Mouse (Mus musculus) 3134 (cell line): ENCODE data around the gene Abcc12.

Experiments used
- DNase-seq: peaks from one replicate; pipeline ENCODE4 v3.0.0-alpha.2; 2011; ENCODE audit warnings: low spot score; ENCODE audit not compliant: insufficient read length; ENCODE audit errors: extremely low read depth

The Abcc12 gene

DNA sequence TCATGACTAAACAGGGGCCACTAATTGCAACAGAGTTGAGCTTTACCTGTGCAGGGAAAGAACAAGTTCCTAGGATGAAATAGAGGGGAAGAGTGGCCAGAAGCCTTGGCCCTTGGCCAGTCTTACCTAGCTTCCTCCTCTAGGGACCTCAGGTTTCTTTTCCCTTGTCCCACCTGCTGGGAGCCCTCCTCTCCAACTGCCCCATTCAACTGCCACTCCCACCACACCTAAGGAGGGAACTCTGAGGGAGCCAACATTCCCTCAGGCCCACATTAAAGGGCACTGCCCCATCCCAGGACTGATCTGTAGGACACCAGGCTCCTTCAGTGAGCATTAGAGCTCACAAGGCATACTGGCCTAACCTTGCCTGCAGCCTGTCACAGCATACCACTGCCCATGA is at the start of gene Abcc12:
Gene Abcc12 (minus strand): TSS at position 229 of the 400 bp plus-strand sequence.
- no peak for DNase-seq

DNA sequence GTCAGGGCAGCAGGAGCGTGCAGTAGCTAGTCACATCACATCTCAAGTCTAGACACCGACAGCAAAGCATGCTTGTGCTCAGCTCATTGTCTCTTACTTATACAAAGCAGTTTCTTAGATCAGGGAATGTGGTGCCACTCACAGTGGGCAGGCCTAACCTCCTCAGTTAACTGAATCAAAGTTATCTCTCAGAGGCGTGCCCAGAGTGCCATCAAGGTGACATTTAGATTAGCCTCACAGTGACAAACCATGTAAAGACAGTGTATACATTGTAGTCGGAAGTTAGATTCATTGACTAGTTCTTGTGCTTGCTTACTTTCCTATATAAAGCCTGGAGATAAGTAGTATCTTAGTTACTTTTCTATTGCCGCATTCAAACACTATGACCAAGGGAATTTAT is 49.7 kb upstream of the Abcc12 start:
- DNase-seq, result no peak

GRCm38 (mm10) chr8:86624915-86625314 is 44.4 kb upstream of the Abcc12 start:
- DNase-seq, result no peak

GRCm38 (mm10) chr8:86623911-86624731 is 43.6 kb upstream of the Abcc12 start, which contains the start of gene Lonp2:
Gene Lonp2, plus strand, starts transcription at chr8:86624043.
- peak; percentile 96 for DNase-seq

DNA sequence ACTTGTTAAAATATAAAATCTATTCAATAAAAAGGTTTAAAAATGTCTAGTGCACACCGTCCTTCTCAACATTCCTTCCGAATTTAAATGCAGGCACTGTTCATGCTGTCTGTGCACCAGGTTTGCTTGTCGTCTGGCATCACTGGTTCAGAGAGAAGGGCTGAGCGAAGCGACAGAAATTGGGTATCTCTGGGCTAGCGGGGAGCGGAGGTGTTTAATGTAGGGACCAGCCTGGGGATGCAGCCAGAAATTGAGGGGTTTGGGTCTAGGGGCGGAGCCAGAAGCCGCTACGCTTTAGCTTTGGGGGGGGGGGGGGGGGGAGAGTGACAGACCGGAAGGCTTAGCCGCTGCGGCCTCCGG is 43.0 kb upstream of the Abcc12 start:
- DNase-seq, result no peak

GRCm38 (mm10) chr8:86617759-86618387 is 37.4 kb upstream of the Abcc12 start:
- no peak for DNase-seq

DNA sequence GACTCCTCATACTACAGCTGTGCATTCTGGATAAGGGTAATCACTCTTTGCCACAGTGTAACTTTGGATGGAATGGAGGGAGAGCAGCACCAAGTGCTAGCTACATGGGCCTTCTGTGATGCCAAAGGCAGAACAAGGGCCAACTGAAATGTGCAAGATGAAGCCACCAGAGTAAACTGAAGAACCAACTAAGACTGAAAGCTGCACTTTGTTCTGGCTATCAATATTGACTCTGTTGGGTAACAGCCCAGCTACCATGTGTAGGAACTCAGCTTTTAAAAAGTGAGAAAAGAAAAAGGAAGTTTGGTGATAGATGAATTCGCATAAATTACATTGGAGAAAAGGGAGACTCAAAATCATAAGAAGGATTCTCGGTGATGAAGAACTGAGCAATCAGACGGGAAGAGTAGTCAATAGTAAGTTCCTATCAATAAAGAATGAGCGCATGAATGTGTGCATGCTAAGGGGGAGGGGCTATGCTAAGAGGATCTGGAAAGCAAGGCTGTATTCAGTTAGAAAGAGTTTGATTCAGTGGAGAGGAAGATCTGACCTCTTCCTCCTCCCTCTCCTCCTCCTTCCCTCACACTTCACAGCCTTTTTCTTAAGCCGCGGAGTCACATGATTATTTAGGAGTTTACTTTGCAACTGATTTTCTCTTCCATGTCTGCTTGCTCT is 34.7 kb upstream of the Abcc12 start:
- DNase-seq, result no peak

- DNase-seq, result no peak
Measured at GRCm38 (mm10) chr8:86613798-86614197, 33.3 kb upstream of the Abcc12 start.

GRCm38 (mm10) chr8:86604676-86605075 is 24.2 kb upstream of the Abcc12 start:
- DNase-seq, result no peak

- DNase-seq, result no peak
Measured at GRCm38 (mm10) chr8:86603174-86603573, 22.7 kb upstream of the Abcc12 start.

- no peak for DNase-seq
Measured at GRCm38 (mm10) chr8:86600311-86600710, 19.8 kb upstream of the Abcc12 start.

DNA sequence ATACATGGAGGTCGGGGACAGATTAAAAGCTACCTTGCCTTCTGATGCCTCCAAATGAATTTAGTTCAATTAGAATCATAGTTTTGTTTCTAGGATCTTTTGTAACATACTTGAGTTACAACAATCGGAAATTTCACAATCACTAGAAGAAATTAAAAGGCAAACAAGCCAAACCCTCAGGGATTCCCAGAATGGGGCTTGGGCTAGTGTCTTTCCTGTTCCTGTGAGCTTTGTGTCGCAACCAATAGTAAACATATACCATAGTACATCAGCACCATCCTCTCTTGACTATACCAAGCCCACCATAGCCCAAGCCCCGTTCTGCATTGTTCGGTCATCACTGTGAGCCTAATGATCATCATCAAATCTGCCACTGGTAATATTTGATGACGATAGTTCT is 18.8 kb upstream of the Abcc12 start:
- DNase-seq, result no peak

DNA sequence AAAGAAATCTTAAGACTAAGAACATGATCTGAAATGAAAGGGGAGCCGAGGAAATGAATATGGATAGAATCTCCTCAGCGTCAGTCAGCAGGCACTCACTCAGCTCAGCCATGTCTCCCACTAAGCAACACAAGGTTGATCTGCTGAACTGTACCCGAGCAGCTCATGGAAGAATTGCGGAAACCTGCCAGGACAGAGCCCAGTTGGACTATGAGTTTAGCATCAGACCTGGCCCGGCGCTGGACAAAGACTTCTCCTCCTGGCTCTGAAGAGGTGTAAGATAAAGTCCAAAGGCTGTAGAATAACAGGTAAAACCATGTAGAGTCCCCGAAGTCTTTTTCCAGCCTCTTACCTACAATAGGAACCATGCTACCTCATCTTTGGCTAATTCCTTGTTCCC is 17.2 kb upstream of the Abcc12 start:
- no peak for DNase-seq

- DNase-seq, result no peak
Measured at GRCm38 (mm10) chr8:86595671-86596070, 15.2 kb upstream of the Abcc12 start.

DNA sequence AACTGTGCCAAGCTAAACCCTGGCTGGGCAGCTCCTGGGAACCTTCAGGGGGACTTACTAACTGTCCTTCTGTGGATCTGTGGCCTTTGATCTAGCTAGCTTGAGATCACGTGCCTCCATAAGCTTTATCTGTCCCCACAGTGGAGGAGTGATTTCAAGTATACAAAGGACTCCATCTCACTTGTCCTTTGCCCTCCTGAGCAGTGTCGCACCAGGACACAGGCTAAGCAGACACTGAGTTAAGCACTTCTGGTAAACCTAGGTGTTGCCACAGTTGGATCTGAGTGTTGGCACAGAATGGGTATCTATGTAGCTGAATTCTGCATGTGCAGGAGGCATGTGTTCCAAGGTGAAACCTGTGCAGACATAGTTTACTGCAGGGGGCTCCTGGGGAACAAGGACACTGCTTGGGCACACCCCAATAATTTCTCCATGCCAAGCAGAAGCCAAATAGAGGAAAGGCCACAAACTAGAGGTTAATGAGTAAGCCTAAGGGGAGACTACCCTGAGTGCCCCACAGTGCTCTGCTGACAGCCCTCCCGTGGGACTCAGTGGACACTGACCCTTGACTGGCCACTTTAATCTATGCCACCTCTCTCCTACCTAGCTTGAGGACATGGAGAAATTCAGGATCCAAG is 13.8 kb upstream of the Abcc12 start:
- DNase-seq, result no peak

DNA sequence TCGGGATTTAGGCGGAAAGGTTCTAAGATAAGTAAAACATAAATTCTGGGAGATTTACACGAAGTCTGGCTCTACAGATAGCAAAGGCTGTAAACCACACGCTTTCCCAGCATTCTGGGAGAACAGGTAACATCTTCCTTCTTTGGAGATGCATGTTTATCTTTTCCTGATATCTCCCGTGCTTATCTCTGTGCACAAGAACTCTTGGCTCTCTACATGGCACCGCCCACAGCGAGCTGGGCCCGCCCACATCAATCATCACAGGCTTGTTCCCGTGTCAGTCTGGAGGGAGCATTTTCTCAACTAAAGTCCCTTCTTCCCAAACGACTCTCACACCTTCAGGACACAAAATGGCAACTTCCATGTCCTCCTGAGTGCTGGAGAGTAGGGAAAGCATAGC is 12.6 kb upstream of the Abcc12 start:
- no peak for DNase-seq

DNA sequence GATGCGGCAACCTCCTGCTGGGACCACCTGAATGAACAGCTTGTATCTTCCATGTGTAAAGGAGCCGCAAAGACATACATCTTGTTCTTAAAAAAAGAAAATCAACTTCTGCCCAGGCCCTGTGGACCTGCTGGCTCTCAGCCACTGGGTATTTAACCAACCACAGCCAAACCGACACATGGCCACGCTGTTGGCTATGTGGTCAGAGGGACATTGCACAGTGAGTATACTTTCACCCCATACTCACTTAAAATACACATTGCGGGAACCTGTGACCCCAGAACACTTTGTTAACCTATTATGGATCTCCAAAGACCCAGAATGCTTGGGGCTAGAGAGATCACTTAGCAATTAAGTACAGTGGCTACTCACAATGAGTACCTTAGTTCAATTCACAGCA is 7.9 kb upstream of the Abcc12 start:
- no peak for DNase-seq

GRCm38 (mm10) chr8:86586642-86587041 is 6.2 kb upstream of the Abcc12 start:
- DNase-seq, result no peak

GRCm38 (mm10) chr8:86586058-86586457 is 5.6 kb upstream of the Abcc12 start:
- peak; percentile 25 for DNase-seq

DNA sequence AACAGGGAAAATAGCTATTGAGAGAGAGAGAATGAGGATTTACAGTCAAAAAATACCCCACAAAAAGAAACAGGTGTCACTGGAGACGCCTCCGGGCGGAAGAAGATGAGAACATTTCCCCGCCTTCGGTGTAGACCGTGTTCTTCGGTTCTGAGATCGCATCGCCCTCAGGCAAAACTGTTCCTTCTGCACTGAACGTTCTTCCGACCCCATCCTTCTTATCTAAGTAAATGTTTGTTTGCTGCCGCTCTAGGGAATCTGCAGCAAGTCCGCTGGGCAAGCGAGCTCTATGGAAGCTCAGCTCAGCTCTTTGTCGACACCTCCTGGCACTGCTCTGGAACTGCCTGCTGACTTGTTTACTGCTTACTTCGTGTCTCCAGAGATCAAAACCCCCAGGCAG is 5.0 kb upstream of the Abcc12 start:
- peak; percentile 47 for DNase-seq

DNA sequence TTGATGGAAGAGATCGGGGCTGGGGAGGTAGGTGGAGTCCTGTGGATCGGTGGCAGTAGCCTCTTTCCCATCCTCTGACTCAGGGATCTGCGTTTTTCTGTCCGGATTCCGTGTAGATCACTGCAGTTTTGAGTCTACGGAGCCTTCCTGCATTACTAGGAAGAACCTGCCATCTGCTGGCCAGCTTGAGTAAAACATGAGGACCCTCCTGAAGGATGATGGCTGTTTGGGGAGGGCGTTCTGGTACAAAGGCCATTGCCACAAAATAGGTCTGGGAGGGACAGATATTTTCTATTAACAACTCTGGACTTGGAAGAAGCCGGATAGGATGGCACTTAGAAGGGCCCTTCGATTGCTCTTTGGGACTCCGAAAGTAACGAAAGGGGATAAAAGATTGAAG is 4.6 kb upstream of the Abcc12 start:
- DNase-seq, result peak; percentile 52
